Mouse (Mus musculus): ENCODE results near the gene Foxf1. TPM values are rescaled to one million over a fixed set of nuclear protein-coding genes. Genes with fewer than 3 reads are reported as not detected.

Gene Foxf1
- polyA plus RNA-seq (2012; rRNA removed) = 75.8 and 87.4 TPM in 2 replicates

DNA sequence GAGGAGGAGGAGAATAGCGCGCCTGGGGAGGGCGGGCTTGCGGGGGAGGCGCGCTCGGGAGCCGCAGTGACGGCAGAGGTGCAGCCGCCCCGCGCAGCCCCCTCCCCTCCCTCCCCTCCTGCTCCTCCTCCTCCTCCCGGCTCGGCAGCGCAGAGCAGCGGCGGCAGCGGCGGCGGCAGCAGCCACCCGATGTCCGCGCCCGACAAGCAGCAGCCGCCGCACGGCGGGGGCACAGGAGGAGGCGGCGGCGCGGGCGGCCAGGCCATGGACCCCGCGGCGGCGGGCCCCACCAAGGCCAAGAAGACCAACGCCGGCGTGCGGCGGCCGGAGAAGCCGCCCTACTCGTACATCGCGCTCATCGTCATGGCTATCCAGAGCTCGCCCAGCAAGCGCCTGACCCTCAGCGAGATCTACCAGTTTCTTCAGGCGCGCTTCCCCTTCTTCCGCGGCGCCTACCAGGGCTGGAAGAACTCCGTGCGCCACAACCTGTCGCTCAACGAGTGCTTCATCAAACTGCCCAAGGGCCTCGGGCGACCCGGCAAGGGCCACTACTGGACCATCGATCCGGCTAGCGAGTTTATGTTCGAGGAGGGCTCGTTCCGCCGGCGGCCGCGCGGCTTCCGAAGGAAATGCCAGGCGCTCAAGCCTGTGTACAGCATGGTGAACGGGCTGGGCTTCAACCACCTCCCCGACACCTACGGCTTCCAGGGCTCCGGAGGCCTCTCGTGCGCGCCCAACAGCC lies at the start of gene Foxf1:
Gene Foxf1 (plus strand): TSS at position 177 of the 742 bp plus-strand sequence.

DNA sequence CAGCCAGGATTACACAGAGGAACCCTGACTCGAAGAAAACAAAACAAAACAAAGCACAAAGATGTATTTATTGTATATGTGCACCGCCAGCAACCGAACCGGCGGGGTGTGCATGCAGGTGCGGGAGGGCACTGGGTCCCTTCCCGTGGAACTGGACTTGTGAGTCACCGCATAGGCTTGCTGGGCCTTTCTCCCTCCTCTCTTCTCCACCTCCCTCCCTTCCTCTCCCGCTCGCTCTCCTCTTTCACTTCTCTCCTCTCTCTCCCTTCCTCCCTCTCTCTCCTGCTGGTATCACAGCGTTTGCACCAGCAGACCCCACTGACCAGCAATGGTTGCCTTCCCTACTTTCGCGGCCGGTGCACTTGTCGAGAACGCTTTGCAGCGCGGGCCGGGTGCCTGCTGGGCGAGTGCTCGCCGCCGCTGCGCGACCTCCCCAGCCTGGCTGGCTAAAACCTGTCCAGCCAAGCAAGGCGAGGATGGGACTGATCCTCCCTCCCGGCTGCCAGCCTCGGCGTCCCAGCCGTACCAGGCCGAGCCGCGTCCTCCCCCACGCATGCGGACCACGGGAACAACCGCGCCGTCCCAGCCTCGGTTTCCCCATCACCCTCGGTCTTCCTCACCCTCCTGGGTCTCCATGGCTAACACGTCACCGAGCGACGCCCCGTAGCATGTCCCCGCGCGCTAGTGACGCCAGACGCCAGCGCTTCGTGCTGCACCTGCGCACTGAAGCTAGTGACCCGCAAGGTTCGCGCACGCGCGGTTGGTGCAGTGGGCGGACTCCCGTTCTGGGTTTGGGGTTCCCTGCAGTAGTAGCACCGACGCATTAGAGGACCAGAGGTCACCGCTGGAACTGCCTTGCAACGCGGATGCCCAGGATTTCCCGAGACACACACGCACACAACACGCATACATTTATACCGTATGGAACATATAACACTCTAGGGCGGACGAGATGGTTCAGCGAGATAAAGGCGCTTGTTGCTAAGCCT lies 23.8 kb downstream of the Foxf1 start, which contains the start of gene Mthfsd:
Gene Mthfsd (minus strand): TSS at position 725 of the 989 bp plus-strand sequence.

DNA sequence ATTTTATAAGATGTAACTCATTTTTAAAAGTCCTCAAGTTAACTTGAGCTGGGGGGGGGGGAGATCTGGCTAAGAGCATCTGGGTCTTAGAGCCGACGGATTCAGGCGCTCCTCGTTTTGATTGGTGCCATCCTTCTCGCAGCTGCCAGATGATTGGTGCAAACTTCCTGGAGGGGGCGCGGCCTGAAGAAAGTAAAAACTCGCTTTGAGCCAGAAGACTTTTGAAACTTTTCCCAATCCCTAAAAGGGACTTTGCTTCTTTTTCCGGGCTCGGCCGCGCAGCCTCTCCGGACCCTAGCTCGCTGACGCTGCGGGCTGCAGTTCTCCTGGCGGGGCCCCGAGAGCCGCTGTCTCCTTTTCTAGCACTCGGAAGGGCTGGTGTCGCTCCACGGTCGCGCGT lies 31.8 kb downstream of the Foxf1 start, which contains the start of gene Foxc2:
Gene Foxc2 (plus strand): TSS at position 224 of the 400 bp plus-strand sequence.

GRCm38 (mm10) chr8:121127756-121128375 lies 43.7 kb downstream of the Foxf1 start, which contains the start of gene Foxl1:
TSS of gene Foxl1 (plus strand) at chr8:121127940.

Other genes starting within 250 kb of the Foxf1 start
- 45.7 and 47.9 TPM in 2 replicates for gene Mthfsd, start 24.0 kb downstream of the Foxf1 start, polyA plus RNA-seq (2012; rRNA removed)
- gene Foxc2, start 31.8 kb downstream of the Foxf1 start, polyA plus RNA-seq (2012; rRNA removed) = 0.50 and 1.2 TPM in 2 replicates
- gene Foxl1, start 43.6 kb downstream of the Foxf1 start, polyA plus RNA-seq (2012; rRNA removed) = 8.3 and 11.0 TPM in 2 replicates

All from colon, adult 2 months (tissue).